Mouse (Mus musculus): ENCODE measurements at regions not wholly inside any gene's neighbourhood (a gene's known extent, or its start where the extent isn't known, plus 50 kb on each side); places are given as distances from the start of the nearest gene placed in this dataset.

DNA sequence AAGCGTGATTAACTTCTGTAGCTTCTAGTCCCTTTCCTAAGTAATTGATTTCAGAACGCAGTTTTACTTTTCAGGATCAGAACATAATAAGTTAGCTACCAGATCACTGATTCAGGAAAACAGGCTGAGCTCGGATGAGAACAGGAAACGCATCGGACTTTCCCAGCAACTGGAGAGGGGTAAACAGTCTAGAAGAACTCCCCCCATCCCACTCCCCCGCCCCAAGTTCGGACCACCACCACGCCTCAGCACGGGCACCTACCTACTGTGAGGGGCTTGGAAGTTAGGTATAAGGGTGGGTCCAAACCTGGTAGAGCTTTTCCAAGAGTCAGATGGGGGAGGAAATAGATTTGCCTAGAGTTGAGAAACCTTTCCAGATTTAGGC, 76.1 kb downstream of the Kcnrg start:
- H3K9ac ChIP-seq (replicated peaks; ENCODE audit: low read length): no peak overlapping the region; the same call in 1 of the 2 replicates
- 21% methylated on average over 9 of the region's 9 CpGs for WGBS
- H3K9me3 ChIP-seq (ENCODE audit: low read length): no peaks in the 10 kb centered on the region
- H3K4me2 ChIP-seq (ENCODE audit: low read depth, low read length): peak overlapping the region; percentile 94
- peaks cover 26% of the 10 kb centered on the region for H3K27me3 ChIP-seq (ENCODE audit: insufficient read depth, low read length)
- peak overlapping the region; percentile 90; the same call in 1 of the 2 replicates for H3K27ac ChIP-seq
- ATAC-seq (no peak), DNase-seq (ENCODE audit: low spot score) (no peak)
- peak overlapping the region; percentile 85 for H3K4me3 ChIP-seq (ENCODE audit: low read length)
- H3K4me1 ChIP-seq (ENCODE audit: insufficient read depth, low read length): no peaks in the 10 kb centered on the region
- TF ChIP-seq CTCF (IDR thresholded peaks at IDR 0.05; ENCODE audit: low read depth): no peak
- H3K36me3 ChIP-seq (ENCODE audit: insufficient read depth, low read length): no peaks in the 10 kb centered on the region

DNA sequence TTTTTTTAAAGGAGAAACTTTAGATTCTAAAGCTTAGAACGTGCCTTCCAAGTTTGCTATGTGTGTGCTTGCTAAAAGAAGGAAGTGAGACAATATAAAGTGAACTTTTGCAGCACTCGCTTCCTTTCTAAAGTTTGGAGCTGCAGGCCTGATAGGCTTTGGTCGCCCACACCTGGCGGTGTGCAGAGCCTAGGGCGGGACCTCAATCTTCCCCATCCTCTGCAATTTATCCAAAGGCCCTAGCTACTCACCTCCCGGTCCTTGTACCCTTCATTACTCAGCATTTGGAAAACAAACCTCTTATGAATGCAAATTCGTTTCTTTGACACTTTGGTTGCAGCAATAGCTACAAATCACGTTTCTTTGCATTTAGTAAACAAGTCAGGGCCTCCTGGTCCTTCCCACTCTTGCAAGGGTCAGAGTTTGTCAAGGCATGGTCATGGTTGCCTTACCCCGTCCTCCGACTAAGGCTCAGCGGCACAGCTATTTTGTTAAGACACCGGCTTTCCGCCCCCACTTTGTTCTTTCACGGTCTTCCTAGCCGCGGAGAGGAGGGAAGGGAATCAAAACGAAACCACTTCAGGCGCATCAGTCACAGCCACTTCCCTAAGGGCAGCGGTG, 76.6 kb downstream of the Kcnrg start:
- Histone ChIP-seq H3K4me2 (ENCODE audit: low read depth, low read length) (peak overlapping the region; percentile 94), H3K27me3 (ENCODE audit: insufficient read depth, low read length) (peaks cover 31% of the 10 kb centered on the region), H3K4me1 (ENCODE audit: insufficient read depth, low read length) (no peaks in the 10 kb centered on the region), H3K27ac (no peak overlapping the region), H3K9ac (replicated peaks; ENCODE audit: low read length) (no peak overlapping the region), H3K36me3 (ENCODE audit: insufficient read depth, low read length) (no peaks in the 10 kb centered on the region), H3K9me3 (ENCODE audit: low read length) (no peaks in the 10 kb centered on the region), H3K4me3 (ENCODE audit: low read length) (0 out of 2 replicates have a peak overlapping the region, but pooled peaks have one; percentile 15)
- 30% methylated on average over 19 of the region's 19 CpGs for WGBS
- no peak for DNase-seq (ENCODE audit: low spot score)
- ATAC-seq: no peak
- no peak for TF ChIP-seq CTCF (IDR thresholded peaks at IDR 0.05; ENCODE audit: low read depth)

DNA sequence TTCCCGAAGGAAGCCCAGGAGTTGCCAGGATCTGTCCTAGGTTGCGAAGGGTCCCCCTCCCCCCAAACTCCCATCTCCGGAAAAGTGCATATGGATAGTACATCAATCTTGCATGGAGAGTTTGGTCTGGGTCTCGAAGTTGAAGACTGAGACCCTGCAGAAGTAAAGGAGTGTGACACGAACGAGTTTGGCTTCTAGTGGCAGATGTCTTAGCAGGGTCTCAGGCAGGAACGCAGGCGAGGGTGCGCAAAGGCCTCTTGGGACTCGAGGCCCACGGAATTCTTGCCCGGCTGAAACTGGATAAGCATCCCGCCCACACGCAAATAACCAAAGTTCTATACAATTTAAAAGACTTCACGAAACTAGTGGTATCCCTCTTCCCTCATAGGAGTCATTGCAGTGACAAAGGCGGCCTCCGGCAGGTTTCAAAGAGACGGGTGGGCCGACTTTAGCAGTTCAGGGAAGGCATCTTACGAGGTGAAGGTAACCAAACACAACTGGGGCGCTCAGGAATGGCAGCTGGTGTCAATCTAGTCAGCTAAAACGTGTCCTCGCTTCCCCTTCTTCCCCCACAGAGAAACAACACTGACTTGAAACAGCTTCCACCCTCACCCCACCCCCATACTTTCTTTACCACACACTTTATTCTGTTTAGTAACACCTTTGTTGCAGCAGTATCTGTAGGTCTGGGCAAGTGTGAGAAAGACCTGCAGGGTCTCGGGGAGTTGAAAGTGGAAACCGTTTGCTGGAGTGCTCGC, 77.4 kb downstream of the Kcnrg start:
- WGBS: 24% methylated on average over 26 of the region's 26 CpGs
- no peak for TF ChIP-seq CTCF (IDR thresholded peaks at IDR 0.05; ENCODE audit: low read depth)
- peak overlapping the region; percentile 37; the same call in 1 of the 2 replicates for H3K4me2 ChIP-seq (ENCODE audit: low read depth, low read length)
- no peak overlapping the region for H3K27ac ChIP-seq
- DNase-seq (ENCODE audit: low spot score) (no peak), ATAC-seq (no peak)
- H3K4me1 ChIP-seq (ENCODE audit: insufficient read depth, low read length): no peaks in the 10 kb centered on the region
- peaks cover 35% of the 10 kb centered on the region for H3K27me3 ChIP-seq (ENCODE audit: insufficient read depth, low read length)
- H3K4me3 ChIP-seq (ENCODE audit: low read length): 0 out of 2 replicates have a peak overlapping the region, but pooled peaks have one; percentile 15
- no peaks in the 10 kb centered on the region for H3K36me3 ChIP-seq (ENCODE audit: insufficient read depth, low read length)
- H3K9ac ChIP-seq (replicated peaks; ENCODE audit: low read length): no peak overlapping the region
- H3K9me3 ChIP-seq (ENCODE audit: low read length): no peaks in the 10 kb centered on the region

DNA sequence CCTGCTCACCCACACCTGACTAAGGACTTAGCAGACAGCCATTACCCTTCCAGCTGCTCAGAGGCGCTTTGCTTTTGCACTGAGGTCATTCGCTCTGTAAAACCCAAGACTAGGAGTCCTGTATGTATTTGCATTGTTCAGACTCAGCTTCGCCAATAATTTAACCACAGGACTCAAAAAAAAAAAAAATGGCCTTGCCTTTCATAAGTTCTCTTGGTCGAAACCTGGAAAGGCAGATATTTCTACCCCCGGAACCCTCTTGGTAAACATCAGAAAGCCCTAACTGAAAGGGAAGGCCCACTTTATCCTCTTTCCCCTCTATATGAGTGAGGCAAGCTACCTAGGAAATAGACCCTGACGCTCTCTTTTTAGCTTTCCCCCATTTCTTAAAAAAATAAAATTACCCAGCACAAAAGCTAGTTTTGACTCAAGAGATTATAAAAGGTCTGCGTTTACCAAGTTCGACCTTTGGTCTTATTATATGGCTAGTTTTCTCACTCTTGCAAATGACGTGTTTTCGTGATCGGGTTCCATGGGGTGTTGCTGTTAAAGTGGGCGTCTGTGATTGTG, 78.1 kb downstream of the Kcnrg start:
- no peak for ATAC-seq
- no peak overlapping the region for H3K9ac ChIP-seq (replicated peaks; ENCODE audit: low read length)

DNA sequence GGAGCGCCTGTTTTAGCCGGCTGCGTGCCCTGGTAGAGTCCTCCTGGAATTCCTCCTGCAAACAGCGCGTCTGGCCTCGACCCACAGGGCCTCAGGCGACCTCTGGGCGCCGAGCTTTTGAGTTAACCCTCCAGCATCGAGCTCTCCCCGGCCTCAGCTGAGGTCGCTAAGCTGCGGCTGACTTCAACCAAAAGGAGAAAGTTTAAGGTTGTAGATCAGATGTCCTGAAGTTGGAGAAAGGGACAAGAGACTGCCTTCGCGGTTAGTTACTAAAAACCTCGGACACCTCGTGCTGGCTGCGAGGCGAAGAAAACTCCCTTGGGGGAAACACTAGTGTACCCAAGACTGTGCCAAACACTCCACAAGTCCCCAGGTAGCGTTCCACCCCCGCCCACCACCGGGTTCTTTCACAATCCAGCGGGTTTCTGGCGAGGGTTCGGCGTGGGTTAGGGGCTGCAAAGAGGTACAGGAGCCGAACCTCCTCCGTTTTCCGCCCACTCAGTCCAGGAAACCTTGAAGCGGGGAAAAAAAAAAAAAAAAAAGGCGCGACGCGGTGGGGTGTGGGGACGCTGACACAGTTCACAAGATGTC, 78.9 kb downstream of the Kcnrg start:
- H3K4me3 ChIP-seq (ENCODE audit: low read length): no peak overlapping the region; the same call in 1 of the 2 replicates
- no peaks in the 10 kb centered on the region for H3K9me3 ChIP-seq (ENCODE audit: low read length)
- H3K9ac ChIP-seq (replicated peaks; ENCODE audit: low read length): no peak overlapping the region
- peak overlapping the region; percentile 49 for H3K4me2 ChIP-seq (ENCODE audit: low read depth, low read length)
- ATAC-seq (no peak), DNase-seq (ENCODE audit: low spot score) (no peak)
- H3K27ac ChIP-seq: no peak overlapping the region
- peaks cover 48% of the 10 kb centered on the region for H3K27me3 ChIP-seq (ENCODE audit: insufficient read depth, low read length)
- 8% methylated on average over 31 of the region's 35 CpGs for WGBS
- H3K36me3 ChIP-seq (ENCODE audit: insufficient read depth, low read length): no peaks in the 10 kb centered on the region
- H3K4me1 ChIP-seq (ENCODE audit: insufficient read depth, low read length): no peaks in the 10 kb centered on the region
- TF ChIP-seq CTCF (IDR thresholded peaks at IDR 0.05; ENCODE audit: low read depth): no peak

More for the DNA sequence above, 78.1 kb downstream of the Kcnrg start:
- DNase-seq (ENCODE audit: low spot score): no peak
- no peaks in the 10 kb centered on the region for H3K4me1 ChIP-seq (ENCODE audit: insufficient read depth, low read length)
- 35% methylated on average over 12 of the region's 12 CpGs for WGBS
- H3K36me3 ChIP-seq (ENCODE audit: insufficient read depth, low read length): no peaks in the 10 kb centered on the region
- peaks cover 42% of the 10 kb centered on the region for H3K27me3 ChIP-seq (ENCODE audit: insufficient read depth, low read length)
- no peaks in the 10 kb centered on the region for H3K9me3 ChIP-seq (ENCODE audit: low read length)
- no peak overlapping the region for H3K4me3 ChIP-seq (ENCODE audit: low read length)
- H3K27ac ChIP-seq: no peak overlapping the region
- no peak overlapping the region for H3K4me2 ChIP-seq (ENCODE audit: low read depth, low read length)
- TF ChIP-seq CTCF (IDR thresholded peaks at IDR 0.05; ENCODE audit: low read depth): no peak

DNA sequence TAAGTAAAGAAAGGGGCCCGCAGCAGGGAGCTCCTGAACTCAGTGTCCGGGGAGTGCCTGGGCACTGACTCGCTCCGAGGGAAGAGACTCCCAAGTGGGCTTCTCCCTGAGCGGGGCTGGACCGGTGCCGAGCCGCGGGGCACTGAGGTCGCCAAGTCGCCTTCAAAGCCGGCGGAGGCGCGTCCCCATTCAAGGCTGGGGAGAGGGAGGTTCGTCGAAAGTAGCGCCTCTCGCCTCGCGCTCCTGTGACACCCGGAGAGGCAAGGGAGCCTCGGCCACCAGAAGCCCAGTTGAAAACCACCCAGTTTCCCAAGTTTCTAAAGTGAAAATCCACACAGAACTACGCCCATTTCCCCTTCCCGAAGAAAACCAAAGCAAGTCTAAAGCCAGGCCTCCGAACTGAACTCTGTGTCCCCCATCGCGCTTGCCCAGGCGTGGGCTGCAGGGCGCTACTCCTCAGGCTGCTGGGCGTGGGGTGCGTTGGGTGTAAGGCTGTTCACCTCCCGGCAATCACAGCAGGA, 79.6 kb downstream of the Kcnrg start:
- Histone ChIP-seq H3K36me3 (ENCODE audit: insufficient read depth, low read length) (no peaks in the 10 kb centered on the region), H3K27me3 (ENCODE audit: insufficient read depth, low read length) (peaks cover 50% of the 10 kb centered on the region), H3K4me1 (ENCODE audit: insufficient read depth, low read length) (no peaks in the 10 kb centered on the region), H3K4me3 (ENCODE audit: low read length) (peak overlapping the region; percentile 23), H3K4me2 (ENCODE audit: low read depth, low read length) (peak overlapping the region; percentile 49), H3K9me3 (ENCODE audit: low read length) (no peaks in the 10 kb centered on the region), H3K9ac (replicated peaks; ENCODE audit: low read length) (no peak overlapping the region), H3K27ac (no peak overlapping the region)
- no peak for TF ChIP-seq CTCF (IDR thresholded peaks at IDR 0.05; ENCODE audit: low read depth)
- ATAC-seq (no peak), DNase-seq (ENCODE audit: low spot score) (no peak)
- WGBS: 0% methylated on average over 33 of the region's 33 CpGs
